Mouse (Mus musculus): Measurements from ENCODE around the gene Adam1a. TPM values are rescaled to one million over a fixed set of nuclear protein-coding genes. Genes with fewer than 3 reads are reported as not detected.
A peak's percentile ranks its signal among the peaks of the same experiment; 100 is the strongest.

The Adam1a gene
- 1.2 and 1.5 TPM in 2 replicates for polyA plus RNA-seq (2015; fragmentation: Nextera tagmentation; extraction: Ambion mirVana)

DNA sequence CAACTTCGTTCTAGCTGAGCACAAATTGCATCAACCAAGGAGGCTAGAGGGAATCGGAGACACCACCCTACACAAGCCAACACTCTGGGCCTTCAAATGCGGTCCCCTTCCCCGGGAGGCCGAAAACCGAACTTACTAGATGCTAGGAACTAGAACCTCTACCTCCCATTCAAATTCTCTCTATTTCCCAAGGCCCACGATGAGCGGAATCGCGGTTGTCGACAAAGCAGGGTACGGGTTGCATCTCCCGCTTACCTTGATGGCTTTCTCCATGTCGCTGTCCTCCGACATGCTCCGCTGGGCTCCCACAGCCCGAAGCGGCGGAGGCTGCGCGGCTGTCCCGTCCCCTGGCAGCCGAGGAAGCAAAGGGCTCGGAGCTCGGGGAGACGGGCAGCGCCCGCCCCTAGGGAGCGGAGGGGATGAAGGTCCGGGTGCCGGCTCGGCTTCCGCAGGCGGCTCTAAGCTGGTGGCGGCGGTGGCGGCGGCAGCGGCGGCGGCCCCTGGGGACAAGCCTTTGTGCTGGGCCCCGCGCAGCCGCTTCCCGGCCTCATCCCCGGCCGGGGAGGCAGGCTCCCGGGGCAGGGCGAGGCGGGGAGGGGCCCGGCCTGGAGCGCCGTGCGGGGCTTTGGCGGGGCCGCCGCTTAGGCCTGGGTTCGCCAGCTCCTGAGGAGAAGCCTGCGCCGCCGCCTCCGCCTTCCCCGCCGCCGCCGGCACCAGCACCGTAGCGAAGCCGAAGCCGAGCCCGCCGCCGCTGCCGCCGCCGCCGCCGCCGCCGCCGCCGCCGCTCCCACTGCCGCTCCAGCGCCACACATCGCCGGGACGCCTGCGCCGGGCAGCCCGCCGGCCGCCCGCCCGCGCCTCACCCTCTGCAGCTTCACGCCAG, at the start of gene Adam1a, which contains the start of gene Gm42878:
Adam1a (minus strand) TSS at position 573 of the 883 bp plus-strand sequence.
Gm42878 (minus strand) TSS at position 573 of the 883 bp plus-strand sequence.
- no peaks in the 10 kb centered on the region for H3K27me3 ChIP-seq (ENCODE audit: insufficient read depth, low read length)
- H3K4me2 ChIP-seq (replicated peaks; ENCODE audit: low read depth, low read length), result peak within 1 kb of the TSS; percentile 91
- peak within 1 kb of the TSS; percentile 95 for H3K4me3 ChIP-seq (ENCODE audit: low read length)
- H3K9ac ChIP-seq (replicated peaks; ENCODE audit: low read length), result peak within 1 kb of the TSS; percentile 94
- H3K4me1 ChIP-seq (ENCODE audit: insufficient read depth, low read length), result peaks cover 17% of the 10 kb centered on the region
- peak within 1 kb of the TSS; percentile 93 for H3K27ac ChIP-seq (ENCODE audit: low read length)
- under 1% methylated on average over 76 of the region's 97 CpGs for WGBS
- no peaks in the 10 kb centered on the region for H3K9me3 ChIP-seq (ENCODE audit: low read length)
- no peaks in the 10 kb centered on the region for H3K36me3 ChIP-seq (ENCODE audit: insufficient read depth, low read length)
- peak; percentile 57 for ATAC-seq (ENCODE audit: low FRiP score, low TSS enrichment)

DNA sequence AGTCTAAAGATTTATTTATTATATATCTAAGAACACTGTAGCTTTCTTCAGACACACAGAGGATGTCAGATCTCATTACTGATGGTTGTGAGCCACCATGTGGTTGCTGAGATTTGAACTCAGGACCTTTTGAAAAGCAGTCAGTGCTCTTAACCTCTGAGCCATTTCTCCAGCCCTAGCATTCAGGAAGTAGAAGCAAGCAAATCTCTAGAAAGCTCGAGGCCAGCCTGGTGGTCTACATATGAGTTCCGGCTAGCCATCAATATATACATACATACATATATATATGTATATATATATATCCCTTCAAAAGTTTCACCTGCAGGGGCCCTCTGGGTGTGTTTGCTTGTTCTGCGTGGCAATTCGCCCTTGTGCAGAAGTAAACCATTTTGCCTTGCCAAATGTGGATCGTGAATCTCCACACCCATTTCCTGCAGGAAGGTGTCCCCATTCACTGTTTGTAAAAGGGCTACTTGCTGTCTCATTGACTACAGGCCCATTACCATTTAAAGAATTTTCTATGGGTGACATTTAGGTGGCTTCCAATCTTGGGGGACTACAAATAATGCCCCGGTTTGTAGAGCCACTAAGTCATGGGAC, 49.5 kb upstream of the Adam1a start:
- Histone ChIP-seq H3K4me3 (ENCODE audit: low read length) (no peak overlapping the region), H3K27me3 (ENCODE audit: insufficient read depth, low read length) (no peaks in the 10 kb centered on the region), H3K4me1 (ENCODE audit: insufficient read depth, low read length) (peaks cover 27% of the 10 kb centered on the region), H3K9me3 (ENCODE audit: low read length) (no peaks in the 10 kb centered on the region), H3K4me2 (replicated peaks; ENCODE audit: low read depth, low read length) (no peak overlapping the region), H3K9ac (replicated peaks; ENCODE audit: low read length) (no peak overlapping the region), H3K36me3 (ENCODE audit: insufficient read depth, low read length) (no peaks in the 10 kb centered on the region), H3K27ac (ENCODE audit: low read length) (no peak overlapping the region)
- no peak for ATAC-seq (ENCODE audit: low FRiP score, low TSS enrichment)
- WGBS, result 80% methylated on average over 6 of the region's 6 CpGs

DNA sequence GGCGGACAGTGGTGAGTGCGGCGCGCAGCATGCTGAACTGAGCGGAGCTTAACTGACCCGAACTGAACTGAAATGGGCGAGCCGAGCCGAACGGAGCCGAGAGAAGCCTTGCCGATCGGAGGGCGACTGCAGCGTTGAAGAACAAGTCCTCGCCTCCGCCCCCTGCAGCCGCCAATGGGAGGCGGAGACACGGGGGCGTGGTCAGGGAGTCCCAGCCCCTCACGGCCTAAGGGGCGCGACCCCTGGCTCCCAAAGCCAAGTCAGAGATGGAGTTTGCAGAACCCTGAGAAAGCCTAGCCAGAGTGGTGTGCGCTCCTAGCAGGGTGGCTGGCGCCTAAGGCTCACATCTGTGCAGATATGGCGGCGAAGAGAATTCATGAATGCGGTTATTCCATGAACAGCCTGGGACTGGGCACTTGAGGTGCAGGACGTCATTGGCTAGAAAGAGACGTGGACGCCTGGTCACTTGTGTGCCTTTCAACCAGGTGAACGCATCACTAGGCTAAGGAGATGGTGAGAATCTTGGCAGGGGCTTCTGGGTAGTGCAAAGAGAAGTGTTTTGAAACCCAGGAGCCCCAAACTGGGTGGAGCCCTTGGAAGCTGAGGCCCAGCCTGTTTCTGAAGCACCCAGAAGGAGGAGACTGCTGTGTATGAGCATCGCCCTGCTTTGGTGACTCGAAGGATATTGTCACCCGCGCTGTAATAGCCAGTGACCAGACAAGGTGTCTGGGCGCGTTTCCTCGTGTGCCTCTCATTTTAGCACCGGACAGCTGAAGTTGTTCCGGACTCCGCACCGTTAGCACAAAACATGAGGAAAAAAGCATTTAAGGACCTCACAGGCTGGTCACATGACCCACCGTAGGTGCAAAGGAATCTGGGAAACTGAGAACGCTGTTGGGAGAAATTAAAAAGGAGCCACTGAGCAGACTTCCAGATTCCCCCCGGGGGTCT, 48.4 kb upstream of the Adam1a start, which contains the start of gene Aldh2:
Aldh2 (minus strand) TSS at position 374 of the 951 bp plus-strand sequence.
- peak within 1 kb of the TSS; percentile 85 for H3K9ac ChIP-seq (replicated peaks; ENCODE audit: low read length)
- H3K27me3 ChIP-seq (ENCODE audit: insufficient read depth, low read length), result no peaks in the 10 kb centered on the region
- H3K27ac ChIP-seq (ENCODE audit: low read length), result peak within 1 kb of the TSS; percentile 87
- H3K4me2 ChIP-seq (replicated peaks; ENCODE audit: low read depth, low read length), result peak within 1 kb of the TSS; percentile 95
- no peaks in the 10 kb centered on the region for H3K36me3 ChIP-seq (ENCODE audit: insufficient read depth, low read length)
- H3K4me1 ChIP-seq (ENCODE audit: insufficient read depth, low read length), result peaks cover 27% of the 10 kb centered on the region
- 2% methylated on average over 47 of the region's 47 CpGs for WGBS
- ATAC-seq (ENCODE audit: low FRiP score, low TSS enrichment), result peak; percentile 90
- H3K9me3 ChIP-seq (ENCODE audit: low read length), result no peaks in the 10 kb centered on the region
- H3K4me3 ChIP-seq (ENCODE audit: low read length), result peak within 1 kb of the TSS; percentile 76

- Histone ChIP-seq H3K4me1 (ENCODE audit: insufficient read depth, low read length) (peaks cover 27% of the 10 kb centered on the region), H3K4me2 (replicated peaks; ENCODE audit: low read depth, low read length) (peak overlapping the region; percentile 95), H3K27me3 (ENCODE audit: insufficient read depth, low read length) (no peaks in the 10 kb centered on the region), H3K27ac (ENCODE audit: low read length) (peak overlapping the region; percentile 87), H3K4me3 (ENCODE audit: low read length) (peak overlapping the region; percentile 76), H3K36me3 (ENCODE audit: insufficient read depth, low read length) (no peaks in the 10 kb centered on the region), H3K9ac (replicated peaks; ENCODE audit: low read length) (peak overlapping the region; percentile 85), H3K9me3 (ENCODE audit: low read length) (no peaks in the 10 kb centered on the region)
- ATAC-seq (ENCODE audit: low FRiP score, low TSS enrichment), result peak; percentile 72
- WGBS, result 3% methylated on average over 33 of the region's 33 CpGs
Measured at GRCm38 (mm10) chr5:121592816-121593407, 47.6 kb upstream of the Adam1a start.

DNA sequence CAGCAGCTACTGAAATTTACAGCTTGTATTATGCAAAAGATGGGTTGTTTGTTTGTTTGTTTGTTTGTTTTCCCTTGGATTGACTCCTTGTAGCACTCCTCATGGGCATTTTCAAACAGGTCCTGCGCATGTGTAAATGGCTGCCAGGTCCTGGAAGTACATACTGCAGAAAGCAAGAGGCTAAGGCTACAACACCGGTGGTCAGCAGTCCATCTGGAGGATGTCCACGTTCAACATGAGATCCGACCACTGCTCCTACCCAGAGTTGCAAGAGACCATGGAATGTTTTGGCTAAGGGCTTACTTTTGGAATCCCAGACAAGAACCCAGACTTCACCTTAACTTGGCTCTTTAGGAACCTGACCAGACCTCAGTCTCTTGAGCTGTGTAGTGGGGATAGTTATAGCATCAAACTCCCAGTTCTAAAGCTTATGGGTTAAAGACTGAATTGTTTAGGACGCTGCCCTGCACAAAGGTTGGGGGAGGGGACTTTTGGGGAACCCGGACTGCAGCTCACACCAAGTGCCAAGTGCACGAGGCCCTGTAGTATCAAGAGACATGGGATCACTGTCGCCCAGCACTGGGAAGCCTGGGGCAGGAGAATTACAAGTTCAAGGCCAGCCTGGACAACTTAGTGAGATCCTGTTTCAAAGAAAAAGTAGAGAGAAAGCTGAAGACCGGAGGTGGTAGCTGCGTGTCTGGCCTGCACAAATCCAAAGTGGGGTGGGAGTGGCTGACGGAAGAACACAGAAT, 47.0 kb upstream of the Adam1a start:
- Histone ChIP-seq H3K4me2 (replicated peaks; ENCODE audit: low read depth, low read length) (peak overlapping the region; percentile 95), H3K9ac (replicated peaks; ENCODE audit: low read length) (peak overlapping the region; percentile 85), H3K36me3 (ENCODE audit: insufficient read depth, low read length) (no peaks in the 10 kb centered on the region), H3K27me3 (ENCODE audit: insufficient read depth, low read length) (no peaks in the 10 kb centered on the region), H3K27ac (ENCODE audit: low read length) (no peak overlapping the region), H3K9me3 (ENCODE audit: low read length) (no peaks in the 10 kb centered on the region), H3K4me1 (ENCODE audit: insufficient read depth, low read length) (peaks cover 27% of the 10 kb centered on the region), H3K4me3 (ENCODE audit: low read length) (peak overlapping the region; percentile 76)
- ATAC-seq (ENCODE audit: low FRiP score, low TSS enrichment), result no peak
- 47% methylated on average over 11 of the region's 11 CpGs for WGBS

DNA sequence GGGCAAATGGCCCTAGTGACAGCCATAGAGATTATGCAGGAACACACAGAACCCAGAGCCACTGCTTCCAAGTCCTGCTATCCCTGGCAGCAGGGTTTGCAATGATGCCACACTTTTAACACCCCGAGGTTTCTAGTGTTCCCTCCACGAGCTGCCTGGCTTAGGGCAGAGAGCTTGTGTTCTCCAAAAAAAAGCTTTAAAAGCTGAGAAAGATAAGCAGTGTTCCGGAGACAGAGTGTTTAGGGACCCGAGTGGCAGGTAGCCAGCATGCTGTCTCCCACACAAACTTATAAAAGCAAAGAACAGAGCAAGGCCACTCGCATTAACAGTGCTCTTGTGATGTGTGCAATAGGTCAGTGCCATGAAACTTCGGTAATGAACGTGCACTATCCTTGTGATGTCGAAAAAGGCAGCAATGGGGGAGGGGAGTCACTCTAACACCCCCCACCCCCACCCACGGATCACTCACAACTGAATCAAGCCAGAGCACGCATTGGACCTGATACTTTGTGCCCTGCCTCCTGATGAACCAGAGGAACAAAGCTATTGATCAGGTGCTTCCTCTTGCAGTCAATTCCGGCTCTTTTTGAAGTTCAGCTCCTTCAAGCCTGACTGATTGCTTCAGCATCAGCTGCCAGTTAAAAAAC, 46.3 kb upstream of the Adam1a start:
- Histone ChIP-seq H3K4me1 (ENCODE audit: insufficient read depth, low read length) (peaks cover 27% of the 10 kb centered on the region), H3K36me3 (ENCODE audit: insufficient read depth, low read length) (no peaks in the 10 kb centered on the region), H3K4me3 (ENCODE audit: low read length) (no peak overlapping the region), H3K9ac (replicated peaks; ENCODE audit: low read length) (no peak overlapping the region), H3K27ac (ENCODE audit: low read length) (no peak overlapping the region), H3K9me3 (ENCODE audit: low read length) (no peaks in the 10 kb centered on the region), H3K27me3 (ENCODE audit: insufficient read depth, low read length) (no peaks in the 10 kb centered on the region), H3K4me2 (replicated peaks; ENCODE audit: low read depth, low read length) (peak overlapping the region; percentile 95)
- WGBS, result 43% methylated on average over 11 of the region's 11 CpGs
- no peak for ATAC-seq (ENCODE audit: low FRiP score, low TSS enrichment)

- H3K9ac ChIP-seq (replicated peaks; ENCODE audit: low read length), result no peak overlapping the region
- H3K36me3 ChIP-seq (ENCODE audit: insufficient read depth, low read length), result no peaks in the 10 kb centered on the region
- H3K4me1 ChIP-seq (ENCODE audit: insufficient read depth, low read length), result peaks cover 27% of the 10 kb centered on the region
- ATAC-seq (ENCODE audit: low FRiP score, low TSS enrichment), result no peak
- no peak overlapping the region for H3K27ac ChIP-seq (ENCODE audit: low read length)
- H3K9me3 ChIP-seq (ENCODE audit: low read length), result no peaks in the 10 kb centered on the region
- H3K4me2 ChIP-seq (replicated peaks; ENCODE audit: low read depth, low read length), result no peak overlapping the region
- no peak overlapping the region for H3K4me3 ChIP-seq (ENCODE audit: low read length)
- H3K27me3 ChIP-seq (ENCODE audit: insufficient read depth, low read length), result no peaks in the 10 kb centered on the region
- 90% methylated on average over 6 of the region's 6 CpGs for WGBS
Measured at GRCm38 (mm10) chr5:121589928-121590327, 44.6 kb upstream of the Adam1a start.

DNA sequence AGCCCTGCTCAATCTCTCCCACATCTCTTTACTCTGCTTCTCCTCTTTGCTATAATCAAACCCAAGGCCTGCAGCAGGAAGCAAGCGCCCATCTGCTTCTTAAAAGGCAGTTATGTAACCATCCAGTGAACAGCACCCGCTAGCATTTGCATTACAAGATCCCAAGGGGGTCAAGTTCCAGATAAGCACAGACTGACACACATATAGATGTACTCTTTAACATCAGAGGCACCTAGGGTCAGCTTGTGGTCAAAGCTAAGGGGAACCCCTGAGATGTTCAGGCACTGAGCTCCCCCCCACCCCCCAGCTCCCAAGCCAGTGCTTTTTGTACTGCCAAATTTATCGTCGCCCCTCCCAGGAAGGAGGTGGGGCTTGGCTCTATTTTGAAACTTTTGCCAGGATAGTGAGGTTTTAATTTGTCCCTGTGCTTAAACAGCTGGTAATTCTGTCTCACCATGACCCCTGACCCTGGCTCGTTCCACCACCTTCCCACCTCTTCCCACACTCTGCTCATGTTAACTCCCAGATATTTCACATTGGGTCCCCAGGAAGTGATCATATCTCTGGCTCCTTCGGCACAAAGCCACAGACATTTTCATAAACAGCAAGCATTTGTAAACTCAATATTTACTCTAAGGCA, 41.2 kb upstream of the Adam1a start:
- no peak for ATAC-seq (ENCODE audit: low FRiP score, low TSS enrichment)
- no peaks in the 10 kb centered on the region for H3K36me3 ChIP-seq (ENCODE audit: insufficient read depth, low read length)
- WGBS, result 52% methylated on average over 6 of the region's 6 CpGs
- H3K9ac ChIP-seq (replicated peaks; ENCODE audit: low read length), result no peak overlapping the region
- H3K4me1 ChIP-seq (ENCODE audit: insufficient read depth, low read length), result peaks cover 17% of the 10 kb centered on the region
- no peaks in the 10 kb centered on the region for H3K9me3 ChIP-seq (ENCODE audit: low read length)
- H3K27ac ChIP-seq (ENCODE audit: low read length), result no peak overlapping the region
- H3K4me2 ChIP-seq (replicated peaks; ENCODE audit: low read depth, low read length), result no peak overlapping the region
- H3K27me3 ChIP-seq (ENCODE audit: insufficient read depth, low read length), result no peaks in the 10 kb centered on the region
- H3K4me3 ChIP-seq (ENCODE audit: low read length), result no peak overlapping the region

Measured in kidney, embryonic 16.5 days (tissue).